Mouse (Mus musculus) erythroblast, embryonic 14.5 days (primary cell): ENCODE data around the gene Tal1. TPM values are rescaled to one million over a fixed set of nuclear protein-coding genes. Genes with fewer than 3 reads are reported as not detected.

Experiments used
- H3K27me3 ChIP-seq: 2 replicates; pipeline ENCODE4 v1.6.1; 2012; ENCODE audit warnings: inconsistent platforms; ENCODE audit not compliant: control insufficient read depth
- H3K36me3 ChIP-seq: 2 replicates; pipeline ENCODE4 v1.6.1; 2012; ENCODE audit warnings: mild to moderate bottlenecking, inconsistent platforms; ENCODE audit not compliant: control insufficient read depth
- H3K4me1 ChIP-seq: 2 replicates; pipeline ENCODE4 v1.6.1; 2012; ENCODE audit warnings: inconsistent platforms; ENCODE audit not compliant: control insufficient read depth
- H3K4me3 ChIP-seq: replicated peaks from 2 replicates; pipeline ENCODE3; 2012; ENCODE audit warnings: moderate library complexity, mild to moderate bottlenecking, inconsistent platforms
- H3K9me3 ChIP-seq: 2 replicates; pipeline ENCODE4 v1.6.1; 2012; ENCODE audit warnings: low read length, inconsistent platforms, mixed read lengths; ENCODE audit not compliant: control insufficient read depth
- GATA1 ChIP-seq: IDR thresholded peaks from 2 replicates; pipeline ENCODE4 v1.6.1; 2012; ENCODE audit warnings: low read length, inconsistent platforms, mixed read lengths
- TAL1 ChIP-seq: IDR thresholded peaks from 3 replicates; pipeline ENCODE4 v1.6.1; 2012; ENCODE audit warnings: low read length, inconsistent platforms, mixed read lengths
- polyA plus RNA-seq: library from polyadenylated mRNA; stranded (reverse); fragments of >175 nt; gene quantifications from 2 replicates; pipeline ENCODE4 v1.2.3, GENCODE M21; 2012

The Tal1 gene
- 65.6 and 98.0 TPM in 2 replicates for polyA plus RNA-seq

DNA sequence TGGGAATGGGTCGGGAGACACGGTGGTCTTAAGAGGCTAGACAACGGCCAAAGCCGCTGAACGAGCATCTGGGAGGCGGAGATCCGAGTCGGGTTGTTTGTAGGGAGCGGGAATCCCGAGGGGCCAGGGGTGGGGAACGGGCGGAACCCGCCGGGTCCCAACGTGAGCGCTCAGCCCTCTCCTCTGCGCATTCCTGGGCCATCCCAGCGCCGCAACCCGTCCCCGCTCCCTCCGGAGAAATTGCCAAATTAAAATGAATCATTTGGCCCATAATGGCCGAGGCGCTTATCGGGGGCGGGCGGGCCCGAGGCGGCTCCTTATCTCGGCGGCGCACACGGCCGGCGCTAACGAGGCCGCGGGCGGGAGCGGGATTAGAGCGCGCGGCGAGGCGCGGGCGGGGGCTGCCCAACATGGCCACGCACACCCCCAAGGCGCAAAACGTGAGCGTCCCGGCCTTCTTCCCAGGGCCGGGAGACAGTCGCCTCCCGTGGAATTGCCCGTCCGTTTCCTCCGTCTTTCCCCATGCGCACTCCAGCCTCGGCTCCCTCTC is at the start of gene Tal1:
TSS of gene Tal1 (plus strand) at position 56 of the 550 bp plus-strand sequence.
- Histone ChIP-seq H3K9me3 (no peaks in the 10 kb centered on the region), H3K4me1 (peaks cover 52% of the 10 kb centered on the region), H3K4me3 (peak within 1 kb of the TSS; percentile 99), H3K36me3 (peaks cover 42% of the 10 kb centered on the region), H3K27me3 (peaks cover 46% of the 10 kb centered on the region)
- TF ChIP-seq TAL1 (peak; percentile 93), GATA1 (peak; percentile 95)

DNA sequence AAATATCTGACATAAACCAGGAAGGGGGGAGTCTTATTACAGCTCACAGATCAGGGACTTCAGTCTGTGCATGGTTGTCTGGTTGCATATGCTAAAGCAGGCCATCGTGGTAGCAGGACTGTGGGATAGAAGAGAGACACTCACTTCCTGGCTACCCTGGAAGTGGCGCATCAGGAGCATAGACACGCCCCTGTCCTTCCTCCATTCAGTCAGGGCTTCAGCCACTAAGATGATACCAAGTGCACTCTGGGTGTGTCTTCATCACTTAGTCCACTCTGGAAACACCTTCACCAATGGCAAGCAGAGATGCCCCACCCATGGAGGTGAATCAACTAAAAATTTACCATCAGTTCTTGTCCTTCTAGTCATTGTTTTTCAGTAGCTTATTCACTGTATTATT is 42.0 kb upstream of the Tal1 start:
- Histone ChIP-seq H3K27me3 (no peaks in the 10 kb centered on the region), H3K9me3 (no peaks in the 10 kb centered on the region), H3K4me1 (peaks cover 4% of the 10 kb centered on the region), H3K36me3 (peaks cover 99% of the 10 kb centered on the region), H3K4me3 (no peak overlapping the region)
- TF ChIP-seq GATA1 = no peak

DNA sequence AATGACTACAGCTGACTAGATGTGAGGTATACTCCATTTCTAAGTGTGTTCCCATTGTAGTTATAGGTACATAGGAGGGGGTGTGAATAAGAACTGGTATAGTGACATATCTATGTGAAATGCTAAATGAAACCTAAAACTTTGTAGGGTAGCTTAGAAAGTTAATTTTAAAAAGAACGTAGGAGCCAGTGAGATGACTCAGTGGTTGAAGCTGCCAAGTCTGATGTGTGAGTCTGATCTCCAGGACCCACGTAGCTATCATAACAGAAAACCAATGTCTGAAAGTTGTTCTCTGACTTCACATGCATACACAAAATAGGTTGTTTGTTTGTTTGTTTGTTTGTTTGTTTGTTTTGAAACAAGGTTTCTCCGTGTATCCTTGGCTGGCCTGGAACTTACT is 36.2 kb upstream of the Tal1 start:
- no peak for TF ChIP-seq GATA1
- TF ChIP-seq TAL1 = no peak
- Histone ChIP-seq H3K9me3 (no peaks in the 10 kb centered on the region), H3K36me3 (peaks cover 99% of the 10 kb centered on the region), H3K4me1 (no peaks in the 10 kb centered on the region; the same call in 1 of the 2 replicates), H3K27me3 (no peaks in the 10 kb centered on the region), H3K4me3 (no peak overlapping the region)

DNA sequence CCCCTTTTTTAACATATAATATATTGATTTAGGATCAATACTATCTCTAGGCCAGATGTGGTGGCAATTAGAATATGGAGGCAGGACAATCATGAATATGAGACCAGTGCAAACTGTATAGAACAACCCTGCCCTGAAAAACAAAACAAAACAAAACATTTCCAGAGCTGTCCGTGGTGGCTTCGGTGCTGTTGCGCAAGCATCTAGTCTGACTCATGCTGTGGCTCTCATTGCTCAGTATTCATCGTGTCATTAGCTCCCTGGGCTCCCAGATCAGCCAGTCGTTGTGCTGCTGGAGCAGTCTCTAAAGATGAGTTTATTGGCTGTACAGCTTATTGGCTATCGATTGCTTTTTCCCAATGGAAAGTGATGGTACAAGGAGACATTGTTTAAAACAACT is 21.2 kb upstream of the Tal1 start:
- H3K4me3 ChIP-seq = no peak overlapping the region
- peaks cover 98% of the 10 kb centered on the region for H3K36me3 ChIP-seq
- H3K9me3 ChIP-seq = no peaks in the 10 kb centered on the region
- peaks cover 5% of the 10 kb centered on the region for H3K4me1 ChIP-seq
- H3K27me3 ChIP-seq = no peaks in the 10 kb centered on the region
- no peak for TF ChIP-seq TAL1
- no peak for TF ChIP-seq GATA1

DNA sequence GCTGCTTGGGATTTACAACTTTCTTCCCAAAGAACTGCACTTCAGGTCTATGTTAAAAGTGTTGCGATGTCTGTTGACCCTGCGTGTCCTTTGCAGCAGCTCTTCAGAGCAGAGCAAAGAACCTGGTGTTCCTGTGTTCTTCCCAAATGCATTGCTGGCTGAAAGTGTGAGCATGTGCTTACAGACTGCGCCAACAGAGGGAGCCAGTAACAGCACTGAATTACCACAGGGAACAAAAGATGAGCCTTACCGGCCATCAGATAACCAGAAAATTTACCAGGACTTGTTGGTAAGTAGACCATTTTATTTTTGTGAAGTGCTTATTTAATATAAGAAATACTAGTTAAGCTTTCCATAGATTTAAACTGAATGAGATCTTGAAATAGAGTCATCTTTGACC is 18.0 kb upstream of the Tal1 start:
- Histone ChIP-seq H3K9me3 (no peaks in the 10 kb centered on the region), H3K4me3 (no peak overlapping the region), H3K4me1 (peaks cover 5% of the 10 kb centered on the region), H3K27me3 (no peaks in the 10 kb centered on the region), H3K36me3 (peaks cover 99% of the 10 kb centered on the region)
- peak; percentile 79 for TF ChIP-seq GATA1
- TF ChIP-seq TAL1 = no peak

DNA sequence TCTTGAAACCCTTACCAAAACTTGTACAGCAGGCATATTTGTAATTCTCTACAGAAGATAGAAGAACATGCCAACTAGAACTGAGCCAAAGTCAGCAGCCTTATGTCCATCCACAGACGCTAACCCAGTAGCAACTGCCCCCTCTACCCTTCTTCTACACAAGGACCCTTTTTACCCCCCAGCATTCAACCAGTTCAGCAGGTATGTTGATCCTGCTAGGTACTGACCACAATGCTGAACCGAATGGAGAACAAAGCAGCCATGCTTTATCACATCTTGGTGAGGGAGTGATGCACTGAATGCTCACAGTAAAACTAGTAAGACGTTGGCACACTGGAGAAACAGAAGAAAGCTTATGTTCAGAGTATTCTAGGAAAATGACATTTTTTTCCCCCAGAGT is 10.6 kb upstream of the Tal1 start:
- peaks cover 74% of the 10 kb centered on the region for H3K36me3 ChIP-seq
- H3K27me3 ChIP-seq = no peaks in the 10 kb centered on the region
- no peak overlapping the region for H3K4me3 ChIP-seq
- TF ChIP-seq GATA1 (no peak), TAL1 (no peak)
- peaks cover 44% of the 10 kb centered on the region for H3K4me1 ChIP-seq
- no peaks in the 10 kb centered on the region for H3K9me3 ChIP-seq

DNA sequence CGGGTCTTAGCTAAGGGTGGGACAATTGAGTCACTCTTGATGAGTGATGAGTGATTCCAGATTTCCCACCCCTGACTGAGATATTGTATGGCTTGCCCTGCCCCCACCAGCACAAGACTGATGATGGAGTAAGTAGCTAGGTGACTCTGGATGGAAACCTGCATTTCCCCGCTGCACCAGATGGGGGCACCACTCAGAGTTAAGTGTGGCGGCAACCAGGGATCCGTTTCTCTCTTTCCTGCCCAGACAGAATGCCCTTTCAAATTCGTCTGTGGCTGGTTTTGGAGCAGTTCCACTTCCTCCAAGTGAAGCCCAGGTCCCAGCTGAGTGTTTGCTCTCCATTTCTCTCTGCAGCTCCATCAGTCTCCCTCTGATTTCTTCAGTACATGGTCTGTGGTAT is 8.5 kb upstream of the Tal1 start:
- Histone ChIP-seq H3K4me1 (peaks cover 65% of the 10 kb centered on the region), H3K9me3 (no peaks in the 10 kb centered on the region), H3K27me3 (peaks cover 6% of the 10 kb centered on the region), H3K4me3 (peak overlapping the region; percentile 63), H3K36me3 (peaks cover 56% of the 10 kb centered on the region)
- TF ChIP-seq TAL1 (no peak), GATA1 (no peak)

DNA sequence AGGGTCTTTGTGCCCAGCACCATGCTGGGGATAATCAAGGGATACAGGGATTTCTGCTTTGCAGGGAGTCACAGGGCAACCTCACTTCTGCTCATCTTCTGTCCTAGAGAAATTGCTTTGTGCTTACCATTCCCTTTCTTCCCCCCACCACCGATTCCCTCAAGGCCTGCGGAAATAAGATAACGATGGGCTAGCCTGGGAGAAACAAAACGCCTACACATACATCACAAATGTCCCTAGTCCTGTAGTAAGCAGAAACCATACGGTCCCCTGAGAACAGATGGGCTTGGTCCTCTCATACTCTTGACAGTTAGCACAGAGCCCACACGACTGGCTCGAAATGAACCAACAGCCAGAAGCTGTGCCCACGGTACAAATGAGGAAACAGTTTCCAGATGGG is 8.0 kb upstream of the Tal1 start:
- TF ChIP-seq TAL1 (peak; percentile 80), GATA1 (peak; percentile 64)
- Histone ChIP-seq H3K27me3 (peaks cover 8% of the 10 kb centered on the region), H3K4me1 (peaks cover 69% of the 10 kb centered on the region), H3K9me3 (no peaks in the 10 kb centered on the region), H3K36me3 (peaks cover 52% of the 10 kb centered on the region), H3K4me3 (peak overlapping the region; percentile 63)

DNA sequence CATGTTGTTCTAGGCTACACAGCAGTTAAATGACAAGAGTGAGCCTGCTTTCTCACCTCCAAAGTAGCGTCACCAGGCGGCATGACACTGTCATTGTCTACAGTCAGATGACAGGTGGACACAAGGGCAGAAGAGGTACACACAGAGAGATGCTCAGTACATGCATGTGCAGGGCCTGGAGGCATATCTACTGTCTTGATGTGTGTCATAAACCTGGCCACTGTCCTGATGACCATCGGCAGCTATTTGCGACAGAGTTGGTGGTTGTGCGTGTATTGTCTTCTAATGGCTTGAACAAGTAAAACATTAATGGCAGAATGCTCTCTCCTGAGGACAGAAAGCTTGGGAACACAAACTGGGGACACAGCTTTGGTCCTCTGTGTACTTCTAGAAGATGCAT is 5.0 kb upstream of the Tal1 start:
- Histone ChIP-seq H3K27me3 (peaks cover 16% of the 10 kb centered on the region), H3K4me1 (peaks cover 95% of the 10 kb centered on the region), H3K9me3 (no peaks in the 10 kb centered on the region), H3K36me3 (peaks cover 21% of the 10 kb centered on the region), H3K4me3 (no peak overlapping the region)
- TF ChIP-seq GATA1 = no peak
- TF ChIP-seq TAL1 = no peak

DNA sequence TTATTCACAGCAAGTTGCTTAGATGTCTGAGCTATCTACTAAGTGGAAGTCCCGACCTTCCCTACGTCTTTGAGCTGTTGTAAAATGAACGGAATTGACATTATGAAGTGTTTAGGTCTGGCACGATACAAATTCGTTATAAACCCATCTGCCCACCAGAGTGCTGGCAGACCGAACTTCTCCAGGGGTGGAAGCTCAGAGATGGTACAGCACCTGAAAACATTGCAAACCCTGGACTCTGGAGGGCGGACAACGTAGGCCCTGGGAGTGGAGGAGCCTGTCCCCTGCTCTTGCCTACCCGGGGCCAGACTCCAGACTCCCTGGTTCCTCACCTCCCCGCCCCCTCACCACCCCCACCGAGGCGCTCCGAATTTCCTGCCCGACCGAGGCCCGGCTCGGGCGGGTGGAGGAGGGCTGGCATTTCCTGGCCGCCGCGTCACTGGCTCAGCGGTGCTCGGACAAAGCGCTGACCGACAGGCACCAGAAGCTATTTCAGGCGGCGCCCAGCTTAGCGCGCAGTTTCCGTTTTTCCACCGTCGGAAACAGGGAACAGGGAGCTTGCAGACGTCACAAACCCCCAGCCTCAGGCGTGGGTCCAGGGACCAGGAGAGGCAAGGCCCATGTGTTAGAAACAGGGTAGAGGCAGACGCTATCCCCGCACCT is 3.8 kb upstream of the Tal1 start:
- H3K4me3 ChIP-seq = peak overlapping the region; percentile 62
- peaks cover 92% of the 10 kb centered on the region for H3K4me1 ChIP-seq
- H3K27me3 ChIP-seq = peaks cover 27% of the 10 kb centered on the region
- peaks cover 16% of the 10 kb centered on the region for H3K36me3 ChIP-seq
- H3K9me3 ChIP-seq = no peaks in the 10 kb centered on the region
- TF ChIP-seq TAL1 (no peak), GATA1 (no peak)
